In the genomic region with DNA sequence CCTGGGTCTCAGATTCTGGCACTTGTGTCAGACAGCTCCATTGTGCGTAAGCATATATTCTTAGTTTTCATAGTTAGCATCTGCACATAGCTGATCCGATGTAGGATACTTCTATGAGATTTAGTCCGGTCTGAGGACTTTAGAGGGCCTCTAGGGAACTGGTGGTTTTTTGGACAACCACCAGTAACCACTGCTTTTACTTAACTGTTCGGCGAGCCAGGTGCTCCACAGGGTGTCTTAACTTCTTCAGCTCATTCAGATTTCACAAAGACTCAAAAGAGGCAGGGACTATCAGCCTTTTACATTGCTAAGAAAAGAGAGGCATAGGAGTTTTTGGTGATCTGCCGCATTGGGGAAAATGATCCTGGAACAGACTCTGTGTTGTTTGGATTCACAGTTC, we compare ENCODE assay signal across 20 mouse cellular contexts.
DNase-seq lines count a peak whose midpoint lies in the region; ATAC-seq and TF ChIP-seq lines count a peak whose summit lies in the region.
"Had no signal": no experiment of that assay in that cellular context is flagged by ENCODE, and none has a peak within 500 bp of the region (broad histone marks: within the 10 kb centered on the region; RNA-seq: fewer than 3 reads in every experiment).

No protein-coding gene starts in this region.

- H3K9ac ChIP-seq in CH12.LX (ENCODE audit: insufficient read depth, low read depth): no peak overlapping the region
- H3K9ac ChIP-seq in forebrain, embryonic 15.5 days (replicated peaks): no peak overlapping the region
- H3K9ac ChIP-seq: embryonic facial prominence, embryonic 12.5 days; forebrain, embryonic 13.5 days had no signal

- TF ChIP-seq CTCF in left cerebral cortex, adult 2 months (IDR thresholded peaks at IDR 0.05): no peak
- TF ChIP-seq CTCF in CH12.LX (conservative IDR thresholded peaks at IDR 0.05 in 1 of 2, IDR thresholded peaks at IDR 0.05 in 1 of 2; ENCODE audit: low read depth in 2 of 2, low read length in 2 of 2): no peak
- TF ChIP-seq CTCF in bone marrow macrophage, adult 2 months (IDR thresholded peaks at IDR 0.05; ENCODE audit: low read depth, low read length): no peak

- intact Hi-C loops in left cerebral cortex, adult 2 months (cut with DNase I): loop anchor here (5.0 kb wide), 1 partner anchor 113 kb away; no protein-coding TSS in a partner anchor
- intact Hi-C loops in left cerebral cortex, postnatal 4 days (cut with DNase I): no loop called here

- no peak for DNase-seq in left cerebral cortex, adult 2 months (ENCODE audit: extremely low spot score in 1 of 2, low spot score in 2 of 2)
- no peak for DNase-seq in left cerebral cortex, postnatal 4 days
- DNase-seq in CH12.LX (ENCODE audit: extremely low read depth): peak; percentile 58
- DNase-seq in splenic B cell, adult 2 months (ENCODE audit: low read depth, low spot score): peak; percentile 9
- no peak for DNase-seq in spleen, adult 12 weeks (ENCODE audit: low spot score)
- DNase-seq: adrenal gland, adult 8-10 months; adrenal gland, postnatal 25 days; cerebellum, adult 11-12 months; cerebellum, adult 2 months; cerebellum, adult 9-10 months; cerebellum, postnatal 10 days; cerebellum, postnatal 25 days had no signal

- no peak overlapping the region for H3K4me3 ChIP-seq in left cerebral cortex, adult 2 months
- H3K4me3 ChIP-seq in CH12.LX (replicated peaks in 1 of 3; ENCODE audit: low read depth in 2 of 3, low read length in 2 of 3, poor library complexity in 1 of 3): no peak overlapping the region
- no peak overlapping the region for H3K4me3 ChIP-seq in bone marrow macrophage, adult 2 months (ENCODE audit: insufficient read depth, low read length)
- no peak overlapping the region for H3K4me3 ChIP-seq in forebrain, embryonic 15.5 days
- H3K4me3 ChIP-seq: embryonic facial prominence, embryonic 10.5 days; embryonic facial prominence, embryonic 12.5 days; forebrain, embryonic 13.5 days had no signal

- H3K4me1 ChIP-seq in CH12.LX (ENCODE audit: control insufficient read depth in 1 of 2, insufficient read depth in 2 of 2): peaks cover 24 to 55% of the 10 kb centered on the region in 2 experiments
- peaks cover 28% of the 10 kb centered on the region for H3K4me1 ChIP-seq in bone marrow macrophage, adult 2 months (ENCODE audit: control insufficient read depth, insufficient read depth, low read length)
- H3K4me1 ChIP-seq in forebrain, embryonic 15.5 days: peaks cover 10% of the 10 kb centered on the region; the same call in 1 of the 2 replicates

- no peak for ATAC-seq in forebrain, embryonic 15.5 days (replicated peaks)
- ATAC-seq: activated CD4-positive, CD25-positive, alpha-beta regulatory T cell, adult 4 months; CD4-positive, CD25-positive, alpha-beta regulatory T cell, adult 4 months; forebrain, embryonic 13.5 days; forebrain, embryonic 16.5 days had no signal

- no peak for TF ChIP-seq RAD21 in CH12.LX (IDR thresholded peaks at IDR 0.05; ENCODE audit: low read depth, low read length)

- TF ChIP-seq EP300 in CH12.LX (IDR thresholded peaks at IDR 0.05; ENCODE audit: low read length): peak; percentile 57

- H3K27ac ChIP-seq in left cerebral cortex, adult 2 months: peak overlapping the region; percentile 90; the same call in 1 of the 2 replicates
- peak overlapping the region; percentile 68; the same call in 1 of the 2 replicates for H3K27ac ChIP-seq in CH12.LX (ENCODE audit: insufficient read depth, low read depth)
- peak overlapping the region; percentile 93 for H3K27ac ChIP-seq in bone marrow macrophage, adult 2 months (ENCODE audit: insufficient read depth, low read depth, low read length)
- no peak overlapping the region for H3K27ac ChIP-seq in forebrain, embryonic 15.5 days (replicated peaks)
- H3K27ac ChIP-seq: embryonic facial prominence, embryonic 10.5 days; embryonic facial prominence, embryonic 12.5 days; forebrain, embryonic 13.5 days had no signal

- no peaks in the 10 kb centered on the region for H3K9me3 ChIP-seq in CH12.LX (replicated peaks; ENCODE audit: low read length)
- H3K9me3 ChIP-seq in forebrain, embryonic 15.5 days: no peaks in the 10 kb centered on the region
- H3K9me3 ChIP-seq: embryonic facial prominence, embryonic 10.5 days; embryonic facial prominence, embryonic 12.5 days; forebrain, embryonic 13.5 days had no signal

- H3K27me3 ChIP-seq in CH12.LX (replicated peaks): no peaks in the 10 kb centered on the region
- no peaks in the 10 kb centered on the region for H3K27me3 ChIP-seq in splenic B cell, adult 2 months (ENCODE audit: control insufficient read depth, insufficient read depth, low read length, poor library complexity, severe bottlenecking)
- no peaks in the 10 kb centered on the region for H3K27me3 ChIP-seq in forebrain, embryonic 15.5 days
- H3K27me3 ChIP-seq: embryonic facial prominence, embryonic 12.5 days; forebrain, embryonic 13.5 days had no signal

- in situ Hi-C loops in CH12.LX (cut with MboI; ENCODE audit: low pct_ligation_motif_present, low pct_unique_long_range_greater_than_20kb, low sequenced_read_pairs): loop anchor here (25.0 kb wide), 1 partner anchor 193 kb away; no protein-coding TSS in a partner anchor

- WGBS in forebrain, embryonic 15.5 days: 84% methylated on average over 6 of the region's 6 CpGs

- no peaks in the 10 kb centered on the region for H3K79me2 ChIP-seq in CH12.LX (replicated peaks; ENCODE audit: control insufficient read depth, extremely low read depth, insufficient read depth, poor library complexity, severe bottlenecking)

- dilution Hi-C loops in CH12.LX (cut with MboI; ENCODE audit: extremely low pct_ligation_motif_present, extremely low pct_unique_long_range_greater_than_20kb, low sequenced_read_pairs): no loop called here

- no peaks in the 10 kb centered on the region for H3K36me3 ChIP-seq in CH12.LX (replicated peaks in 1 of 2; ENCODE audit: control insufficient read depth in 1 of 2, insufficient read depth in 1 of 2, low read length in 1 of 2)
- H3K36me3 ChIP-seq in splenic B cell, adult 2 months (ENCODE audit: control insufficient read depth, insufficient read depth, low read length, poor library complexity, severe bottlenecking): no peaks in the 10 kb centered on the region
- no peaks in the 10 kb centered on the region for H3K36me3 ChIP-seq in forebrain, embryonic 15.5 days
- H3K36me3 ChIP-seq: embryonic facial prominence, embryonic 10.5 days; embryonic facial prominence, embryonic 12.5 days had no signal

- peak overlapping the region; percentile 41; the same call in 1 of the 2 replicates for H3K4me2 ChIP-seq in CH12.LX (ENCODE audit: insufficient read depth, low read depth, poor library complexity, severe bottlenecking)
- no peak overlapping the region for H3K4me2 ChIP-seq in forebrain, embryonic 15.5 days (replicated peaks)
- H3K4me2 ChIP-seq: embryonic facial prominence, embryonic 12.5 days; forebrain, embryonic 13.5 days had no signal

- TF ChIP-seq POLR2A in CH12.LX (IDR thresholded peaks at IDR 0.05; ENCODE audit: low read depth, low read length): no peak
- TF ChIP-seq POLR2A in bone marrow macrophage, adult 2 months (IDR thresholded peaks at IDR 0.05; ENCODE audit: borderline replicate concordance, low read depth, low read length): no peak

TF ChIP-seq in CH12.LX, 34 proteins besides CTCF, POLR2A, EP300 and RAD21:
- TF ChIP-seq JUN (IDR thresholded peaks at IDR 0.05; ENCODE audit: insufficient read depth, low read depth, low read length) (no peak), USF1 (IDR thresholded peaks at IDR 0.05; ENCODE audit: low read depth, low read length) (no peak), NRF1 (IDR thresholded peaks at IDR 0.05; ENCODE audit: low read depth, low read length) (no peak), TCF12 (IDR thresholded peaks at IDR 0.05; ENCODE audit: low read depth, low read length) (0 out of 2 replicates have a peak, but pooled peaks have one; percentile 31), ZKSCAN1 (IDR thresholded peaks at IDR 0.05; ENCODE audit: borderline replicate concordance, low read depth, low read length) (no peak), BHLHE40 (IDR thresholded peaks at IDR 0.05; ENCODE audit: low read depth, low read length) (peak; percentile 19; the same call in 1 of the 2 replicates), USF2 (conservative IDR thresholded peaks at IDR 0.05; ENCODE audit: low read depth, low read length) (no peak)

Comparison
In these comparisons a context has a peak if more than half of its experiments do, and no peak if none do; other contexts are left out.
1. DNase-seq: peak in CH12.LX (single experiment) and splenic B cell, adult 2 months (single experiment); none in left cerebral cortex, adult 2 months (0 of 2), left cerebral cortex, postnatal 4 days (single experiment) and spleen, adult 12 weeks (single experiment).